1 mouse cellular context compared by ENCODE assay signal in genomic region chr13:59718857-59719440, GRCm38 (mm10).
A peak's percentile ranks its signal among the peaks of the same experiment; 100 is the strongest.
TF ChIP-seq lines count a peak whose summit lies in the region.

No protein-coding gene starts in this region.

TF ChIP-seq in CH12.LX, 34 proteins besides CTCF, POLR2A, EP300 and RAD21:
- 0 out of 2 replicates have a peak, but pooled peaks have one; percentile 34 for TF ChIP-seq BHLHE40 (IDR thresholded peaks at IDR 0.05; ENCODE audit: low read depth, low read length)
